Mouse (Mus musculus) lung, postnatal 0 days (tissue): ENCODE measurements around the gene Cacnb2.

ENCODE experiments used
- CTCF ChIP-seq: IDR thresholded peaks from 2 replicates; pipeline ENCODE4 v1.5.1; 2016; ENCODE audit warnings: antibody characterized with exemption, mild to moderate bottlenecking
- EP300 ChIP-seq: IDR thresholded peaks from 2 replicates; pipeline ENCODE4 v1.6.1; 2016; ENCODE audit warnings: antibody characterized with exemption, mild to moderate bottlenecking, control low read depth

DNA sequence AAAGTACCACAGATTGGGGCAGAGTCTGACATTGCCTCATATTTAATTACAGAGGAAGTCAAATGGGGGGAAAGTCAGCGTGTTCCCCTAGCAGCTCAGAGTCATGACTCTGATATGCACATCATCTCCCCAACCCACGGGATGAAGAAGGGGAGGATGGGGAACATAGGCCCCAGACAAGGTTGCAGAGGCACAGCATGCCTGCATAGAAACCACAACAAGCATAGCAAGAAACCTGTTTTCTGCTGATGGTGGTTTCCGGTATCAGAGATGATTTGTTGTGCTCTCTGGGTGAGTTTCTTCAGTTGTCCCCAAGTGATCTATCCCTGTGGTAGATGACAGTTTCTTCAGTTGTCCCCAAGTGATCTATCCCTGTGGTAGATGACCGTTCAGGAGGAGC, 389.6 kb downstream of the Cacnb2 start:
- TF ChIP-seq CTCF (no peak), EP300 (no peak)
